Mouse (Mus musculus) heart, postnatal 0 days (tissue): ENCODE measurements at regions not wholly inside any gene's neighbourhood (a gene's known extent, or its start where the extent isn't known, plus 50 kb on each side); places are given as distances from the start of the nearest gene placed in this dataset.

Experiments used
- CTCF ChIP-seq: IDR thresholded peaks from 2 replicates; pipeline ENCODE4 v1.5.1; 2016; ENCODE audit warnings: antibody characterized with exemption, control low read depth, low read depth
- EP300 ChIP-seq: IDR thresholded peaks from 2 replicates; pipeline ENCODE4 v1.6.1; 2016; ENCODE audit warnings: antibody characterized with exemption, low read depth

GRCm38 (mm10) chr9:120657786-120658185, 86.5 kb downstream of the Rpl14 start:
- TF ChIP-seq EP300 (no peak), CTCF (no peak)
